Mouse (Mus musculus) intestine, embryonic 16.5 days (tissue): ENCODE measurements around the gene Pou6f2. TPM values are rescaled to one million over a fixed set of nuclear protein-coding genes. Genes with fewer than 3 reads are reported as not detected.
A peak's percentile ranks its signal among the peaks of the same experiment; 100 is the strongest.

Experiments
- ATAC-seq: fragments of 200-750 bp; cut with Nextera tagmentation; 2 replicates; pipeline ENCODE4 v1.8.0; 2017; ENCODE audit warnings: moderate TSS enrichment, moderate library complexity
- H3K27ac ChIP-seq: fragments of 300-500 bp; sonication (generic); 2 replicates; pipeline ENCODE4 v1.5.1; 2014; ENCODE audit warnings: mild to moderate bottlenecking, low read length
- H3K27me3 ChIP-seq: fragments of 300-500 bp; sonication (generic); replicated peaks from 2 replicates; pipeline ENCODE4 v1.6.1; 2014; ENCODE audit warnings: low read length, control low read depth, mixed read lengths; ENCODE audit not compliant: control insufficient read depth, insufficient read depth
- H3K36me3 ChIP-seq: fragments of 300-500 bp; sonication (generic); 2 replicates; pipeline ENCODE4 v1.6.1; 2014; ENCODE audit warnings: low read length, control low read depth; ENCODE audit not compliant: control insufficient read depth, insufficient read depth
- H3K4me1 ChIP-seq: fragments of 300-500 bp; sonication (generic); 2 replicates; pipeline ENCODE4 v1.6.1; 2014; ENCODE audit warnings: low read length, control low read depth, mixed read lengths; ENCODE audit not compliant: control insufficient read depth, insufficient read depth
- H3K4me2 ChIP-seq: fragments of 300-500 bp; sonication (generic); 2 replicates; pipeline ENCODE4 v1.6.1; 2014; ENCODE audit warnings: low read depth, low read length, control low read depth
- H3K4me3 ChIP-seq: fragments of 300-500 bp; sonication (generic); 2 replicates; pipeline ENCODE4 v1.5.1; 2014; ENCODE audit warnings: mild to moderate bottlenecking, low read length
- H3K9ac ChIP-seq: fragments of 300-500 bp; sonication (generic); 2 replicates; pipeline ENCODE4 v1.6.1; 2014; ENCODE audit warnings: low read depth, low read length
- H3K9me3 ChIP-seq: fragments of 300-500 bp; sonication (generic); 2 replicates; pipeline ENCODE4 v1.6.1; 2016; ENCODE audit warnings: low read length, control low read depth; ENCODE audit not compliant: control insufficient read depth
- WGBS: fragments of 180-500 bp; shearing (Covaris S2); extraction: QIAGEN DNeasy Blood & Tissue Kit; methylation state at CpG from one replicate; pipeline ENCODE4 v1.1.7; 2014; 5-methylcytosine and 5-hydroxymethylcytosine counted together
- polyA plus RNA-seq: library from polyadenylated mRNA; unstranded; fragments of >200 nt; fragmentation: Nextera tagmentation; extraction: Ambion mirVana; gene quantifications from 2 replicates; pipeline ENCODE4 v1.2.1, GENCODE M21; 2015

The Pou6f2 gene
- polyA plus RNA-seq, 1 experiment from 2014 or later = 0.16 TPM

- no peaks in the 10 kb centered on the region for H3K4me1 ChIP-seq
- 71% methylated on average over 5 of the region's 5 CpGs for WGBS
- no peaks in the 10 kb centered on the region for H3K27me3 ChIP-seq
- H3K9me3 ChIP-seq = no peaks in the 10 kb centered on the region
- no peak overlapping the region for H3K4me3 ChIP-seq
- no peak for ATAC-seq
- H3K4me2 ChIP-seq = no peak overlapping the region
- H3K27ac ChIP-seq = no peak overlapping the region
- no peaks in the 10 kb centered on the region for H3K36me3 ChIP-seq
- no peak overlapping the region for H3K9ac ChIP-seq
These were observed 115.0 kb downstream of the Pou6f2 start for GRCm38 (mm10) chr13:18282361-18282982.

- no peaks in the 10 kb centered on the region for H3K27me3 ChIP-seq
- no peak overlapping the region for H3K4me3 ChIP-seq
- no peaks in the 10 kb centered on the region for H3K4me1 ChIP-seq
- H3K27ac ChIP-seq = no peak overlapping the region
- WGBS = 51% methylated on average over 3 of the region's 3 CpGs
- H3K9ac ChIP-seq = no peak overlapping the region
- no peaks in the 10 kb centered on the region for H3K36me3 ChIP-seq
- no peak overlapping the region for H3K4me2 ChIP-seq
- H3K9me3 ChIP-seq = no peaks in the 10 kb centered on the region
- ATAC-seq = no peak
These were observed 116.4 kb downstream of the Pou6f2 start for GRCm38 (mm10) chr13:18281084-18281483.

GRCm38 (mm10) chr13:18253131-18253530 is 144.4 kb downstream of the Pou6f2 start:
- Histone ChIP-seq H3K4me1 (no peaks in the 10 kb centered on the region), H3K9ac (no peak overlapping the region), H3K9me3 (no peaks in the 10 kb centered on the region), H3K27ac (no peak overlapping the region), H3K36me3 (no peaks in the 10 kb centered on the region), H3K4me3 (no peak overlapping the region), H3K4me2 (no peak overlapping the region), H3K27me3 (no peaks in the 10 kb centered on the region)
- ATAC-seq = no peak
- 91% methylated on average over 3 of the region's 3 CpGs for WGBS

GRCm38 (mm10) chr13:18218566-18219234 is 178.8 kb downstream of the Pou6f2 start:
- Histone ChIP-seq H3K36me3 (no peaks in the 10 kb centered on the region), H3K9me3 (no peaks in the 10 kb centered on the region), H3K4me1 (no peaks in the 10 kb centered on the region), H3K9ac (no peak overlapping the region), H3K27me3 (no peaks in the 10 kb centered on the region), H3K27ac (no peak overlapping the region), H3K4me3 (no peak overlapping the region), H3K4me2 (no peak overlapping the region)
- 12% methylated on average over 22 of the region's 22 CpGs for WGBS
- peak; percentile 74; the same call in 1 of the 2 replicates for ATAC-seq

GRCm38 (mm10) chr13:18211242-18211641 is 186.2 kb downstream of the Pou6f2 start:
- Histone ChIP-seq H3K4me2 (no peak overlapping the region), H3K9me3 (no peaks in the 10 kb centered on the region), H3K4me1 (no peaks in the 10 kb centered on the region), H3K36me3 (no peaks in the 10 kb centered on the region), H3K4me3 (no peak overlapping the region), H3K27ac (no peak overlapping the region), H3K9ac (no peak overlapping the region), H3K27me3 (no peaks in the 10 kb centered on the region)
- 94% methylated on average over 14 of the region's 14 CpGs for whole genome bisulfite sequencing
- ATAC-seq = no peak

- H3K4me2 ChIP-seq = no peak overlapping the region
- 63% methylated on average over 8 of the region's 8 CpGs for WGBS
- ATAC-seq = no peak
These were observed 192.8 kb downstream of the Pou6f2 start for GRCm38 (mm10) chr13:18204476-18205250.

GRCm38 (mm10) chr13:18174003-18174402 is 223.5 kb downstream of the Pou6f2 start:
- H3K4me3 ChIP-seq = no peak overlapping the region
- no peaks in the 10 kb centered on the region for H3K27me3 ChIP-seq
- no peak overlapping the region for H3K9ac ChIP-seq
- no peak for ATAC-seq
- no peaks in the 10 kb centered on the region for H3K36me3 ChIP-seq
- H3K4me1 ChIP-seq = no peaks in the 10 kb centered on the region
- no peaks in the 10 kb centered on the region for H3K9me3 ChIP-seq
- H3K4me2 ChIP-seq = no peak overlapping the region
- H3K27ac ChIP-seq = no peak overlapping the region
- 61% methylated on average over 3 of the region's 3 CpGs for WGBS

More at GRCm38 (mm10) chr13:18204476-18205250, 192.8 kb downstream of the Pou6f2 start:
- no peaks in the 10 kb centered on the region for H3K27me3 ChIP-seq
- no peaks in the 10 kb centered on the region for H3K9me3 ChIP-seq
- H3K4me3 ChIP-seq = no peak overlapping the region
- H3K9ac ChIP-seq = no peak overlapping the region
- H3K4me1 ChIP-seq = no peaks in the 10 kb centered on the region
- H3K27ac ChIP-seq = no peak overlapping the region
- H3K36me3 ChIP-seq = no peaks in the 10 kb centered on the region

- no peaks in the 10 kb centered on the region for H3K27me3 ChIP-seq
- H3K27ac ChIP-seq = no peak overlapping the region
- no peak for ATAC-seq
- H3K4me1 ChIP-seq = no peaks in the 10 kb centered on the region
- 37% methylated on average over 3 of the region's 3 CpGs for WGBS
- H3K36me3 ChIP-seq = no peaks in the 10 kb centered on the region
- no peak overlapping the region for H3K4me3 ChIP-seq
- no peaks in the 10 kb centered on the region for H3K9me3 ChIP-seq
- no peak overlapping the region for H3K9ac ChIP-seq
- no peak overlapping the region for H3K4me2 ChIP-seq
These were observed 224.5 kb downstream of the Pou6f2 start for GRCm38 (mm10) chr13:18173021-18173420.

- no peaks in the 10 kb centered on the region for H3K36me3 ChIP-seq
- WGBS = 34% methylated on average over 9 of the region's 9 CpGs
- H3K27ac ChIP-seq = no peak overlapping the region
- H3K27me3 ChIP-seq = no peaks in the 10 kb centered on the region
- no peak overlapping the region for H3K4me2 ChIP-seq
- ATAC-seq = no peak
- H3K9ac ChIP-seq = no peak overlapping the region
- no peaks in the 10 kb centered on the region for H3K9me3 ChIP-seq
- no peaks in the 10 kb centered on the region for H3K4me1 ChIP-seq
- no peak overlapping the region for H3K4me3 ChIP-seq
These were observed 225.2 kb downstream of the Pou6f2 start for GRCm38 (mm10) chr13:18172334-18172733.
